Mouse (Mus musculus) frontal cortex, adult (tissue): ENCODE measurements around the gene Olfr1393.
"Not testable (repeated sequence)": the region's sequence is repeated elsewhere in the genome, so short reads cannot be mapped to it uniquely, and the experiment has no call there.

ENCODE experiments used
- ATAC-seq: cut with Nextera tagmentation; 2 replicates; pipeline ENCODE4 v1.9.2; 2017; ENCODE audit warnings: mild to moderate bottlenecking, moderate library complexity, mixed read lengths; ENCODE audit not compliant: low TSS enrichment

The Olfr1393 gene

GRCm38 (mm10) chr11:49292777-49293176, 14.7 kb downstream of the Olfr1393 start:
- ATAC-seq = peak; percentile 96

GRCm38 (mm10) chr11:49304441-49304840, 26.3 kb downstream of the Olfr1393 start, which contains the start of gene Olfr10:
TSS of gene Olfr10 (plus strand) at chr11:49304741.
- no peak for ATAC-seq

GRCm38 (mm10) chr11:49308547-49308946, 30.4 kb downstream of the Olfr1393 start:
- ATAC-seq = not testable (repeated sequence)

- ATAC-seq = no peak
These were observed 44.3 kb downstream of the Olfr1393 start, which contains the start of gene Olfr1391 for GRCm38 (mm10) chr11:49322442-49322841. TSS of gene Olfr1391 (plus strand) at chr11:49322742.

- ATAC-seq = peak; percentile 68
These were observed 48.6 kb downstream of the Olfr1393 start for GRCm38 (mm10) chr11:49326726-49327125.

- peak; percentile 93 for ATAC-seq
These were observed 51.6 kb downstream of the Olfr1393 start for GRCm38 (mm10) chr11:49329686-49330085.
